Mouse (Mus musculus) limb, embryonic 14.5 days (tissue): ENCODE results near the gene Arl15. TPM values are rescaled to one million over a fixed set of nuclear protein-coding genes. Genes with fewer than 3 reads are reported as not detected.

Experiments
- ATAC-seq: fragments of 200-750 bp; cut with Nextera tagmentation; 2 replicates; pipeline ENCODE4 v1.8.0; 2017; ENCODE audit warnings: low read depth, moderate number of reproducible peaks, moderate TSS enrichment; ENCODE audit not compliant: low FRiP score
- DNase-seq: peaks from one replicate; pipeline ENCODE4 v3.0.0-alpha.2; 2015; ENCODE audit warnings: low spot score
- H3K27ac ChIP-seq: fragments of 300-500 bp; sonication (generic); replicated peaks from 2 replicates; pipeline ENCODE4 v1.5.1; 2014; ENCODE audit warnings: low read depth, mild to moderate bottlenecking, low read length, moderate library complexity, mixed read lengths
- H3K27me3 ChIP-seq: fragments of 300-500 bp; sonication (generic); 2 replicates; pipeline ENCODE4 v1.6.1; 2014; ENCODE audit warnings: low read length, mixed read lengths; ENCODE audit not compliant: control insufficient read depth, insufficient read depth
- H3K36me3 ChIP-seq: fragments of 300-500 bp; sonication (generic); 2 replicates; pipeline ENCODE4 v1.6.1; 2014; ENCODE audit warnings: mild to moderate bottlenecking, low read length, moderate library complexity, mixed read lengths; ENCODE audit not compliant: control insufficient read depth, insufficient read depth
- H3K4me1 ChIP-seq: fragments of 300-500 bp; sonication (generic); 2 replicates; pipeline ENCODE4 v1.6.1; 2014; ENCODE audit warnings: antibody characterized with exemption, low read length, mixed read lengths; ENCODE audit not compliant: control insufficient read depth, insufficient read depth
- H3K4me2 ChIP-seq: fragments of 300-500 bp; sonication (generic); replicated peaks from 2 replicates; pipeline ENCODE4 v1.6.1; 2014; ENCODE audit warnings: low read depth, mild to moderate bottlenecking, low read length, moderate library complexity; ENCODE audit not compliant: severe bottlenecking
- H3K4me3 ChIP-seq: fragments of 300-500 bp; sonication (generic); replicated peaks from 2 replicates; pipeline ENCODE4 v1.5.1; 2014; ENCODE audit warnings: low read length
- H3K9ac ChIP-seq: fragments of 300-500 bp; sonication (generic); 2 replicates; pipeline ENCODE4 v1.6.1; 2014; ENCODE audit warnings: mild to moderate bottlenecking, low read depth, low read length, moderate library complexity; ENCODE audit not compliant: severe bottlenecking
- H3K9me3 ChIP-seq: fragments of 300-500 bp; sonication (generic); 2 replicates; pipeline ENCODE4 v1.6.1; 2016; ENCODE audit warnings: low read length; ENCODE audit not compliant: control insufficient read depth
- POLR2A ChIP-seq: fragments of 200-500 bp; IDR thresholded peaks from 2 replicates; pipeline ENCODE4 v1.8.0; 2012; ENCODE audit warnings: inconsistent platforms, mild to moderate bottlenecking, moderate library complexity, borderline replicate concordance; ENCODE audit not compliant: insufficient read depth, insufficient read length; ENCODE audit errors: extremely low read depth
- WGBS: fragments of 180-500 bp; shearing (Covaris S2); extraction: QIAGEN DNeasy Blood & Tissue Kit; methylation state at CpG from one replicate; pipeline ENCODE4 v1.1.7; 2014; 5-methylcytosine and 5-hydroxymethylcytosine counted together
- polyA plus RNA-seq, 2 experiments: library from polyadenylated mRNA; depleted of rRNA in 1 of 2; stranded (reverse) in 1 of 2; unstranded in 1 of 2; fragments of >200 nt; fragmentation: Nextera tagmentation in 1 of 2; extraction: Ambion mirVana in 1 of 2; gene quantifications; 2 replicates each; pipeline versions ENCODE4 v1.2.1 to v1.2.3; 2012 to 2014

The Arl15 gene
- polyA plus RNA-seq, 2 experiments: 10.1 to 10.7 TPM

DNA sequence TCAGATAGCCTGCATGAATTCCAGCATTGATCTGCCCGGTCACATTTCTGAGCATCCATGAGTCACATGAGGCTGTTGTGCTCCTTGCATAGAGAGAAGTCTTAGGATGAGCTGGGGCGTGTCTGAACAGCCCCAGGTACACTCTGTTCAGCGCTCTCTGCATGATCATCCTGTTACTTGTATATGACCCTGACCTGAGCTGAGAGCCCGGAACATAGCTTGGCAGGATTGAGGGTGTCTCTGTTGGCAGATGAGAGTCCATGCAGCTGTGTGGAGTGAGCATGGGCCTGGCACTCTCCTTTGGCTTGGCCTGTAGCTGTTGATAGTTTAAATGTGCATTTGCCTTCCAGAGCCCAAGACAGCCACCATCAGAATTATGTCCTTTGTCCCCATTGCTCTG lies 50.4 kb downstream of the Arl15 start:
- 78% methylated on average over 4 of the region's 4 CpGs for WGBS
- ATAC-seq (no peak), DNase-seq (no peak)
- no peaks in the 10 kb centered on the region for H3K36me3 ChIP-seq
- H3K4me3 ChIP-seq: no peak overlapping the region
- no peaks in the 10 kb centered on the region for H3K9me3 ChIP-seq
- no peak for TF ChIP-seq POLR2A
- 0 out of 2 replicates have a peak, but pooled peaks cover 3% of the 10 kb centered on the region for H3K4me1 ChIP-seq
- H3K27ac ChIP-seq: no peak overlapping the region
- H3K9ac ChIP-seq: no peak overlapping the region
- H3K27me3 ChIP-seq: no peaks in the 10 kb centered on the region
- no peak overlapping the region for H3K4me2 ChIP-seq

DNA sequence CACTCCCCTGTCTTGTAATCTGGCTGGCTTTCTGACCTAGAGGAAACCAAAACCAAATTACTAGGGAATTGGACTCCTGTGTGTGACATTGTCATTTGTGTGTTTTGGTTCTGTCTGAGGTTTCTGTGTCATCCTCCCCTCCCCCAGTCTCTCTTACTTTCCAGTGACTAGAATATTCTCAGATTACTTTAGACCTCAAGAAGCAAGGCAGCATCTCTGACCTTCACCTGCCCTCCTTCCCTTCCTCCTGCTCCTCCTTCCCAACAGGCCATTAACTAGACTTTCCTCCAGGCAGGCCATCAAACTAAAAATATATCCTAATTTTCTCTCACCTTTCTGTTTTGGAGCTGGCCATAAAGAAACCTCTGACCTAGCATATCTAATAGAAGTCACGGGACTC lies 50.9 kb downstream of the Arl15 start:
- H3K9ac ChIP-seq: no peak overlapping the region
- no peak overlapping the region for H3K4me3 ChIP-seq
- no peak overlapping the region for H3K27ac ChIP-seq
- no peaks in the 10 kb centered on the region for H3K27me3 ChIP-seq
- WGBS: 53% methylated on average over 1 of the region's 1 CpGs
- no peak for ATAC-seq
- TF ChIP-seq POLR2A: no peak
- no peaks in the 10 kb centered on the region for H3K9me3 ChIP-seq
- 0 out of 2 replicates have a peak, but pooled peaks cover 3% of the 10 kb centered on the region for H3K4me1 ChIP-seq
- H3K36me3 ChIP-seq: no peaks in the 10 kb centered on the region
- H3K4me2 ChIP-seq: no peak overlapping the region
- no peak for DNase-seq

DNA sequence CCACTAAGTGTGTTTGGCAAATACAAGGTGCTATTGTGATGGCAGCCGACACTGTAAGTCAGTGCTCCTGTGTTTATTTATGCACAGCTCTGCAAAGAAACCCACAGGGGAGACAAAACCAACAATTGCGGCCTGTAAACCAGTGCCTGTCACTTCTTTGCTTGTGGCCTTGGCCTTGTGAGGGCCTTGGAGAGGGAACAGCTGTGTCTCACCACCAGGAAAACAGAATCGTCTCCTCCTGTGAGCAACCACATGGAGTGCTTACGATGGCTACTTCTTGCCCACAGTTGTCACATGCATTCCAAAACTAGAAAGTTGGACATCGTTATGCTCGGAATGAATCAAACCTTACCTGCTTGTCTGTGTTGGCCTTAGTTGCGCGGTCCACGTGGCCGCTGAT lies 52.1 kb downstream of the Arl15 start:
- Histone ChIP-seq H3K27ac (no peak overlapping the region), H3K9ac (no peak overlapping the region), H3K4me2 (no peak overlapping the region), H3K9me3 (no peaks in the 10 kb centered on the region), H3K4me3 (no peak overlapping the region), H3K4me1 (0 out of 2 replicates have a peak, but pooled peaks cover 3% of the 10 kb centered on the region), H3K27me3 (no peaks in the 10 kb centered on the region), H3K36me3 (no peaks in the 10 kb centered on the region)
- ATAC-seq (no peak), DNase-seq (no peak)
- 81% methylated on average over 10 of the region's 10 CpGs for WGBS
- TF ChIP-seq POLR2A: no peak

DNA sequence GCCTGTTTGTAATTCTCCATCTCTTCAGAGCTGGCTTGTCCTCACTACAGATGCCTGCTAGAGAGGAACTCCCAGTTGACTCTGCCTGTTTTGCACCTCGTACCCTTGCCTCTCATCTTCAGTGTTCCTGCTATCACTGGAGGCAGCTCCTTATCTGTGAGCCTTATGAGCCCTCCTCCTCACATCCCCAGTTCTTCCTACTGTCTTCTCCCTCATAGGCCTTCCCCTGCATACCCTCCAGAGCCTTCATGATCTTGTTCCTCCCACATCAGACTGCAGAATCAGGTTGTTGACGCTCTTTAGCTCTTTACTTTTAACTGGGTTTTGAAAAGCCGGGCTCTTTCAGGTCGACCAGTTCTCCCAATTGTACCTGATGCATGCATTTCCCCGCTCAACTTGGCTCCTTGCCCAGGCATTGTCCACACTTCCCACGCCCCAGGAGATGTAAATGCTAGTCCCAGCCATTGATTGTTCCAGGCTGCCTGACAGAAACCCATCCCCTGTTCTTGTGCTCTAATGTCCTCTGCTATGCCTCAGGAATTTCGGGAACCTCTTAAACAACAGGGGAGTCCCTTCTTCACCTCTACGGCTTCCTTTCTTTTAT lies 56.2 kb downstream of the Arl15 start:
- no peaks in the 10 kb centered on the region for H3K36me3 ChIP-seq
- DNase-seq (no peak), ATAC-seq (no peak)
- 79% methylated on average over 8 of the region's 8 CpGs for WGBS
- no peak overlapping the region for H3K4me2 ChIP-seq
- H3K4me1 ChIP-seq: 0 out of 2 replicates have a peak, but pooled peaks cover 5% of the 10 kb centered on the region
- no peak overlapping the region for H3K4me3 ChIP-seq
- no peak overlapping the region for H3K27ac ChIP-seq
- no peaks in the 10 kb centered on the region for H3K9me3 ChIP-seq
- no peak overlapping the region for H3K9ac ChIP-seq
- H3K27me3 ChIP-seq: no peaks in the 10 kb centered on the region
- TF ChIP-seq POLR2A: no peak

- no peak overlapping the region for H3K4me2 ChIP-seq
- no peaks in the 10 kb centered on the region for H3K36me3 ChIP-seq
- DNase-seq: no peak
- no peak overlapping the region for H3K4me3 ChIP-seq
- no peak overlapping the region for H3K9ac ChIP-seq
- ATAC-seq: no peak
- no peaks in the 10 kb centered on the region for H3K27me3 ChIP-seq
- H3K4me1 ChIP-seq: 0 out of 2 replicates have a peak, but pooled peaks cover 8% of the 10 kb centered on the region
- WGBS: 88% methylated on average over 13 of the region's 13 CpGs
- no peak for TF ChIP-seq POLR2A
- no peaks in the 10 kb centered on the region for H3K9me3 ChIP-seq
- no peak overlapping the region for H3K27ac ChIP-seq
Observed at GRCm38 (mm10) chr13:113851602-113852375, 57.5 kb downstream of the Arl15 start.

DNA sequence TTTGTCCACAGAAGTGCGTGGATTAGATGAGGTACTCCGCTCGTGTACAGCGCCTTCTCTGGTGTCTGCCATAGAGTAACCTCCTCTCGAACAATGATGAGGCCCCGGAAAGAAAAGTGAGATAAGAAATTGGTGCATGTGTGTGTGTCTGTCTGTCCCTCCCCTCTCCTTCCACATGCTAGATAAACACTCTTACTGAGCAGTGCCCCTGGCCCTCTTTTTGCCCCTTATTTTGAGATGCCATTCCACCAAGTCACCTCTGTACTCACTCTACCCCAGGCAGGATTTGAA lies 58.0 kb downstream of the Arl15 start:
- ATAC-seq (no peak), DNase-seq (no peak)
- Histone ChIP-seq H3K4me1 (0 out of 2 replicates have a peak, but pooled peaks cover 8% of the 10 kb centered on the region), H3K9ac (no peak overlapping the region), H3K4me3 (no peak overlapping the region), H3K27me3 (no peaks in the 10 kb centered on the region), H3K27ac (no peak overlapping the region), H3K36me3 (no peaks in the 10 kb centered on the region), H3K4me2 (no peak overlapping the region), H3K9me3 (no peaks in the 10 kb centered on the region)
- TF ChIP-seq POLR2A: no peak
- 98% methylated on average over 6 of the region's 6 CpGs for WGBS
